Mouse (Mus musculus): ENCODE measurements at regions not wholly inside any gene's neighbourhood (a gene's known extent, or its start where the extent isn't known, plus 50 kb on each side); places are given as distances from the start of the nearest gene placed in this dataset.

DNA sequence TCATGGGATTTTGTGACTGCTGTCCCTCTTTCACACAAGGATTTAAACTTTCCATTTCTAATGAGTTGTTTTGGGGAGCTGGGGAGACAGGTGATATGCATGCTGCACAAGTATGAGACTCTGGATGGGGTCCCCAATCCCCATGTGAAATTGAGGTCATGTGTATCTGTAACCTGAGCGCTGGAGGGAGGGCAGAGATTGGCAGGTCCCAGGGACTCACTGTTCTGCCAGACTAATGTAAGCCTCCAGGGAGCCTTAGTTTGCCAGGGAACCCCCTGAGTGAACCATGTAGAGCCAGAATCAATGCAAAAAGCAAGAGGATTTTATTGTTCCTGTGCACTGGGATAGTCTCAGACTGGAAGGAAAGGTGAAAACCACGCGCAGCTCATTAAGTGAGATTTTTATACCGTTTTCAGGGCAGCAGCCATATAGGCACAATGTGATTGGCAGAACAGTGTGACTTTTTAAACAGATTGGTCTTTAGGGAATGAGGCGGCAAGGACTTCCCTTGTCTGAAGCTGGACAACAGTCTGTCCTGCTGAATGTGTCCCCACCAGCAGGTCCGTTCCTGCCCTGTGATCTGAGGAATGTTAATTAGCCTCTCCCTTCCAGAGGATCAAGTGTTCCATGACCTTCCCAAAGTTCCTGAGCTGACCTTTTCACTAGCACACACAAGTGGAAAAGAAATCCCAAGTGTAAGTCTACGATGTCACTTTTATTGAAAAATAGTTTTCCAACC is 59.9 kb upstream of the Oxgr1 start:
- DNase-seq (ENCODE audit: low read depth, low spot score) = no peak
- Histone ChIP-seq H3K36me3 (ENCODE audit: control insufficient read depth, insufficient read depth, low read length, poor library complexity, severe bottlenecking) (no peaks in the 10 kb centered on the region), H3K27me3 (ENCODE audit: control insufficient read depth, insufficient read depth, low read length, poor library complexity, severe bottlenecking) (no peaks in the 10 kb centered on the region)

DNA sequence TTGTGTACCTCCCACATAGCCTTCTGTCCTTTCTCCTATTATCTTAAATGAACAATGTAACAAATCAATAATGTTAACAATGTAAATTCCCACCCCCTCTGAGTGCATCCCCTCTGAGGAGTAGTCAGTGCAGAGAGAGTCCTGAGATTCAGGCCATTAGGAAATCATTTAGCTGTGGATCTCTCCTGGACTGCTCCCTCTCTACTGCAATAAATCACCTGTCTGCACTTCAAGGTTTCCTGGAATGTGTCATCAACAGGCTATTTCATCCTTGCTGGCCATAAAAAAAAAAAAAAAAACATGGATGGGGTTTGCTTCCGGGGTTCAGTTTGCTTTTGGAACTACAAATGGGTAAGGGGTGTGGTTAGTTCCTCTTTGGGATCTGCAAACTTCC is 60.5 kb upstream of the Oxgr1 start:
- Histone ChIP-seq H3K27me3 (ENCODE audit: control insufficient read depth, insufficient read depth, low read length, poor library complexity, severe bottlenecking) (no peaks in the 10 kb centered on the region), H3K36me3 (ENCODE audit: control insufficient read depth, insufficient read depth, low read length, poor library complexity, severe bottlenecking) (no peaks in the 10 kb centered on the region)

DNA sequence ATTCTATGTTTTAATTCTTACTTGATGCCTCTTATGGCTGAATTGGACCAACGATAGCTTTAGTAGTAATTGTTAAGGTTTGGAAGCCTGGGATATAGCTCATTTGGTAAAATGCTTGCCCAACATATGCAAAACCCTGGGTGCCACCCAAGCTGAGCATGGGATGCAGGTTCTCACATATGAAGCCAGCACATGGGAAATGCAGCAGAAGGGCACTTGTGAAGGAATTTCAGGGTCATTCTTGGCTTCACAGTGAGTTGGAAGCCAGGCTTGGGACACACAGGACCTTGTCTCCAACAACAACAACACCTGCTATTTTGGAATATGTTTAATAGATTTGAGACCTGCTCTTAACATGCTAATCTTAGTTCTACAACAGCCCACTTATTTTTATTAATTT is 67.6 kb upstream of the Oxgr1 start:
- no peak for DNase-seq (ENCODE audit: low read depth, low spot score)
- no peaks in the 10 kb centered on the region for H3K27me3 ChIP-seq (ENCODE audit: control insufficient read depth, insufficient read depth, low read length, poor library complexity, severe bottlenecking)
- no peaks in the 10 kb centered on the region for H3K36me3 ChIP-seq (ENCODE audit: control insufficient read depth, insufficient read depth, low read length, poor library complexity, severe bottlenecking)

More for the DNA sequence above, 60.5 kb upstream of the Oxgr1 start:
- no peak for DNase-seq (ENCODE audit: low read depth, low spot score)

DNA sequence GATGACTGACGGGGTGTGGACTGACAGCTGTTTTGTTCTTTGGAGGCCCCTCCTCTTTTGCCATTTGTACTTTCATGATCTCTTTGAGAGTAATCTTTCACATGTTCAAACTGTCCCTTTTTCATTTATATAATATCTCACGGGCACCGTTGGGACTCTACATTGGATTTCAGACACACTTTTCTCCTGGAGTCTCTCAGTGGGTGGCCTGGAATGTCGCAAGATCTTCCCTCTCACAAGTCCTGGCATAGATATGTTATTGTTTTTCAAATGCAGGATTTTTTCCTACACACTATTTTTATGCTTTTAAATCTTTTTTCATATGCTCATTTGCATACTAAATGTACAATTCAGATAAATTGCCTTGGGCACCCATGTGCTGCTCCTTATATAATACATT is 71.1 kb upstream of the Oxgr1 start:
- Histone ChIP-seq H3K36me3 (ENCODE audit: control insufficient read depth, insufficient read depth, low read length, poor library complexity, severe bottlenecking) (no peaks in the 10 kb centered on the region), H3K27me3 (ENCODE audit: control insufficient read depth, insufficient read depth, low read length, poor library complexity, severe bottlenecking) (no peaks in the 10 kb centered on the region)
- DNase-seq (ENCODE audit: low read depth, low spot score) = no peak

DNA sequence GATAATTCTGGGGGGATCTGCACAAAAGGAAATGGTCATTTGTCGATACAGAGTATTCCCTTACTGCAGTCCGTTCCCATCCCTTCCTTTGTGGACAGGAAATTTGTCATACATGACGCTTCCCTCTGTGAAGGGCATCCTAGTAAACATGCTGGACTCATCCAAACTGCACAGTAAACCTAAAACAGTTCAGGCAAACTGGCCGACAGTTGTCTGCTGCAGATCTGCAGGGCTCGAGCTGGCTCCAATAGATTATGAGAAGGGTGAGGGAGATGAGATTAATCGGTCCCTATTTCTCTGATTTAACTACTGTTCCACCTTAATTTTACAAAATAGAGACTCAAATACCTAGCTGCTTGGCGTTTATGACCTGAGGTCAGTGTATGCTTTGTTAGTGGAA is 76.3 kb upstream of the Oxgr1 start:
- Histone ChIP-seq H3K36me3 (ENCODE audit: control insufficient read depth, insufficient read depth, low read length, poor library complexity, severe bottlenecking) (no peaks in the 10 kb centered on the region), H3K27me3 (ENCODE audit: control insufficient read depth, insufficient read depth, low read length, poor library complexity, severe bottlenecking) (no peaks in the 10 kb centered on the region)
- no peak for DNase-seq (ENCODE audit: low read depth, low spot score)

DNA sequence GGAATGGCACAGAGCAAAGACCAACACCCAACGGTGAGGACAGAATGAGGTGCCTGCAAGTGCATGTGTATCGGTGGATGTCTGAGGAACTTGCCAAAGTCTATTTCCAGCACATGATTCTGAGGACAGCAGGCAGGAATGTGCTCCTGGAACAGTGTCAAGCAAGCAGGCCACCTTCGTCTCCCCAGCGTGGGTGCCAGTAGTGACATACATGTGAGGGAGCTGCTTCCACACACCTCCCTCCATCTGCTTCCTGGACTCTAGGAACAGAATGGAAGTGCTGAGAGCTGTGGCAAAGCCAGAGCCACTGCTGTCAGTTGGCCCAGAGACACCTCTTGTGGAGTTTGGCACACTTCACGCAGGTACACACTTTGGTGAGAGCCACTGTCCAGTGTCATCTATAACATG is 76.9 kb upstream of the Oxgr1 start:
- no peaks in the 10 kb centered on the region for H3K36me3 ChIP-seq (ENCODE audit: control insufficient read depth, insufficient read depth, low read length, poor library complexity, severe bottlenecking)
- no peaks in the 10 kb centered on the region for H3K27me3 ChIP-seq (ENCODE audit: control insufficient read depth, insufficient read depth, low read length, poor library complexity, severe bottlenecking)
- no peak for DNase-seq (ENCODE audit: low read depth, low spot score)

DNA sequence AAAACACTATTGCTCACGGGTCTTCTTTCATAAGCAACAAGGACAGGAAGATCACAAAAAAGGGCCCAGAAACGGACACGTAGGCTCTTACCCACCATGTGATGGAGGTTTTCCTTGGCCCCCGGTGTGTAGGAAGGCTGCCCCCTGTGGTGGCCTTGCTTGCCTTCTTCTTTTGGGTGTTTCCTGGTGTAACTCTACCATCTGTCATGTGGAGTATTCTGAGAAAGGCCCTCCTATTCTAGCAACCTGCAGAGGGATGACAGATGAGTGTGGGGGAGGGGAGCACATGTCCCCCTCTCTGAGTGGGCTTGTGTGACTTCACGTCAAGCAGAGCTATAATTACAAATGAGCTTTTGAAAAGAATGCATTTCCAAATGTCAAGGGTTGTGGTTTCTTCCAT is 77.3 kb upstream of the Oxgr1 start:
- no peak for DNase-seq (ENCODE audit: low read depth, low spot score)
- no peaks in the 10 kb centered on the region for H3K27me3 ChIP-seq (ENCODE audit: control insufficient read depth, insufficient read depth, low read length, poor library complexity, severe bottlenecking)
- no peaks in the 10 kb centered on the region for H3K36me3 ChIP-seq (ENCODE audit: control insufficient read depth, insufficient read depth, low read length, poor library complexity, severe bottlenecking)

DNA sequence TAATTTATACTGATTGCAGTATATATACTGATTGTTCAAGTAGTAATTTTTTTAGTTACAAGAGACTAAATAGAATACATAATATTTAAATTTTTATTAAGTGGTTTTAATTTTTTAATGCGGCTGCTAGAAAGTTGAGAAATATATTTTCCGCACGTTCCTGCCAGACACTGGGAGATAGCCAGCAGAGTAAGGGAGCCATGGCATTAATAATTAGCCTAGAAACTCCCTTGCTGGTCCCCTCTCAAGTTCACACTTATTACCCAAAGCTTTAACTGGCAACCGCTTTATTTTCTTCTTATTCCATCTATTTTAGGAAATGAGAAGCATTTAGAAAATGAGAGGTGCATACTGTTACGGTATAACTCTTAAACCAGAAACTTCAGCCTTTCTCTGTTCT is 78.0 kb upstream of the Oxgr1 start:
- DNase-seq (ENCODE audit: low read depth, low spot score) = no peak
- Histone ChIP-seq H3K27me3 (ENCODE audit: control insufficient read depth, insufficient read depth, low read length, poor library complexity, severe bottlenecking) (no peaks in the 10 kb centered on the region), H3K36me3 (ENCODE audit: control insufficient read depth, insufficient read depth, low read length, poor library complexity, severe bottlenecking) (no peaks in the 10 kb centered on the region)

DNA sequence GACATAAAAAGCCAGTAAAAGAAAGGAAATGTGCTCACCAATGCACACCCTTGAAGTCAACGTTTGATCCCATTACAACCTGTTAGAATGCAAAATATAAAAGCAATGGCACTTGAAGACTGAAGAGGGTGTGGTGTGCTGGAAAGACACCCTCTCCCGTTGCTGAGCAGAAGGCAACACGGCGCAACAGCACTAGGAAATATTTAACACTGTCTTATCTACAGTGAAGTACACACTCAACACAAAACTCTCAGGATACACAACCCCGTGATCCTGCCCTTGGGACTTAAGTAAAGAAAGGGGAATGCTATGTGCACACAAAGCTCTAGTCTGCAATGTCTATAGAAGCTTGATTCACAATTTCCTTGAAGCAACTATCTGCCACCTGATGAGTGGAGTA is 83.1 kb upstream of the Oxgr1 start:
- no peaks in the 10 kb centered on the region for H3K36me3 ChIP-seq (ENCODE audit: control insufficient read depth, insufficient read depth, low read length, poor library complexity, severe bottlenecking)
- no peaks in the 10 kb centered on the region for H3K27me3 ChIP-seq (ENCODE audit: control insufficient read depth, insufficient read depth, low read length, poor library complexity, severe bottlenecking)
- DNase-seq (ENCODE audit: low read depth, low spot score) = no peak

DNA sequence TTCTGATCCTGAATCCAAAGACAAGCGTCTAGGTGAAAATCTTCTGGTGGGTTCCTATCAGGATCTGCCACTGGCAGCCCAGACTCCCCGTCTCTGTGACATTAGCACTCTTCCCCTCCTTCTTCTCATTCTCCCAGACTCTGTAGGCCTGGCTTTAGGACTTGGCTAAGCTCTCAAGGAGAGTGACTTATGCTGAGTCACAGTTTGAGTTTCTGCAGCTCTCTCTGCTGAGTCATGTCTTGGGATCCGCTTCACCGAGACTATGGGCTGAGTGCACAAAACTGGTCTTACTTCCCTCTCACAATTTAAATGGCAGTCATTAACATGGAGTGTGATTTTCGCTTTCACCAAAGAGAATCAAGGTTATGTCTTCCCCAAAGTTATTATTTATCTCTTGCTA is 85.2 kb upstream of the Oxgr1 start:
- no peaks in the 10 kb centered on the region for H3K36me3 ChIP-seq (ENCODE audit: control insufficient read depth, insufficient read depth, low read length, poor library complexity, severe bottlenecking)
- H3K27me3 ChIP-seq (ENCODE audit: control insufficient read depth, insufficient read depth, low read length, poor library complexity, severe bottlenecking) = no peaks in the 10 kb centered on the region
- no peak for DNase-seq (ENCODE audit: low read depth, low spot score)

DNA sequence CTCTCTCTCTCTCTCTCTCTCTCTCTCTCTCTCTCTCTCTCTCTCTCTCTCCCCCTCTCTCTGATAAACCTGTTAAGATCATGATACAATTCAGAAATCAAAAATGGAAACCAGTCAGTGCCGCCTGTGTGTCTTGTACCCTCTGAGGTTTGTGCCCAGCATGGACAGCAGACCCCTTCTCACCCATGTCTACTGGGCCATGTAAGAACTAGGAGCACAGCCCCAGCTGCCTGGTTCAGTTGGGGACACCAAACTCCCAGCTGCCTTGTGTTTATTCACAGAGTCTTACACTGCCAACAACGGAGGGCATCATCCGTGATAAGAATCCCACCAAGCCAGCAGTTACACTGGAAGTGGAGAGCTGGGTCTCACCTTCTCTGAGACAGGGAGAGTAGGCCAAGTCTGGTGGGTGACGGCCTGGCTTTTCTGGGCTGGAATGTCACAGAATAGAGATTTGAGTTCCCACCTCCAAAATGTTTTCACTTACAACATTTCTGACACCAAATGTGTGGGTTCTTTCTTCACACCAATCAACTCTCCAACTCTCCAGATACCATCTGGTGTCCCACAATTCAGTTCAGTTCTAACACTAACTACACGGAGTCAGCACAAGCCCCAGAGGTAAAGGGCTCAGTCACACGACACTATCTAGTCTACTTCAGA is 92.2 kb upstream of the Oxgr1 start:
- DNase-seq (ENCODE audit: low read depth, low spot score) = no peak
- H3K36me3 ChIP-seq (ENCODE audit: control insufficient read depth, insufficient read depth, low read length, poor library complexity, severe bottlenecking) = no peaks in the 10 kb centered on the region
- no peaks in the 10 kb centered on the region for H3K27me3 ChIP-seq (ENCODE audit: control insufficient read depth, insufficient read depth, low read length, poor library complexity, severe bottlenecking)

DNA sequence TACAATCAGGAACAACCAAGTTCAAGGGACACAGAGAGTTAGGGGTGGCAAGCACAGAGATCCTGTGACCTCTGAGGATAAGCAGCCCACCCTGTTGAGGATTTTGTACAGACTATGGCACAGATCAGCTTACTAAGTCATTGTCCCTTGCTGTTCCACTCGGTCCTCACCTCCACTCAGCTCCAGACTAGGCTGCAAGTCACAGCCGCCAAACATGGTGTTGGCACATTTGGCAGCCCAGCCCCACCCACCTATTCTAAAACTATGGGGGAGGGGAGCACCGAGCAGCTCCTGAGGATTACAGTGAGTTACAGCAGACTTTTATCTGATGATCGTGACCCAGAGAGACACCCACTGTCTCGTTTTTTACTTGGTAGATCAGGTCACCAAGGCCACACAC is 93.0 kb upstream of the Oxgr1 start:
- no peak for DNase-seq (ENCODE audit: low read depth, low spot score)
- Histone ChIP-seq H3K27me3 (ENCODE audit: control insufficient read depth, insufficient read depth, low read length, poor library complexity, severe bottlenecking) (no peaks in the 10 kb centered on the region), H3K36me3 (ENCODE audit: control insufficient read depth, insufficient read depth, low read length, poor library complexity, severe bottlenecking) (no peaks in the 10 kb centered on the region)

DNA sequence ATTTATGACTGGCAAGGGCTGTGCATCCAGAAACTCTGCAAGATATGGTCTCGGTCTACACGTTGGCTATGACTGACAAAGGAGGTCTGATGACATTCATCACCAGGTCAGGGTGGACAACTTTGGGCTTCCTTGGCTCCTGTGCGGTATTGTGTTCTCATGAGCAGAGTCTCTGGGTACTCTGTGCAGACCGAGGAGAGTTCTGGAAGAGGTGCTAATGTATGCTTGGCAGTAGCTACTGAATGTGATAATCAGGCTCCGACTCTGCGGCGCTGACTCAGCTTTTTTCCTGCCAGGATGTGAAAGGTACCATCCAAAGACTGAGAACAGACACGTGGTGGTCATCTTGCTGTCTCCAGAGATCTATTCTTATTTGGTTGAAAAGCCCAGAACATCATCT is 94.5 kb upstream of the Oxgr1 start:
- no peaks in the 10 kb centered on the region for H3K27me3 ChIP-seq (ENCODE audit: control insufficient read depth, insufficient read depth, low read length, poor library complexity, severe bottlenecking)
- DNase-seq (ENCODE audit: low read depth, low spot score) = no peak
- H3K36me3 ChIP-seq (ENCODE audit: control insufficient read depth, insufficient read depth, low read length, poor library complexity, severe bottlenecking) = no peaks in the 10 kb centered on the region

DNA sequence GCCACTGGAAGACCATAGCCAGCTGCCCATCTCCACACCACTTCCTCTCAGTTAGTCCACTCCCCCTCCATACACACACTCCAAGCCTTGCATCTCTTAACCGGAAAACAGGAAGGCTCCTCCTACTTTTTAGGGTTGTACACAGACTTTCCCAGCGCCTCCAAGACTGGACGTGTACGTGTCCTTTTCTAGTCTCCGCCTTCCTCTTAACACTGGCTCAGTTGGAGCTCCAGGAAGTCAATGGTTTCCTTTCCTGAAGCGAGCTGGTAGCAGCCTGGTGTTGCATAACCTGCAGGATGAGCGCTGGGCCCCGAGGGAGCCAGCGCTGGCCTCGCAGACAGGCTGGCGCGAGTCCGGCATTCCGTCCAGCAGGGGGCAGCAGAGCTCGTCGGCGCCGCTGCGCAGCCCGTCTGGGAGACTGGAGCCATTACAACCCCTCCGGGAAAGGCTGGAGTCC is 95.5 kb upstream of the Oxgr1 start:
- Histone ChIP-seq H3K27me3 (ENCODE audit: control insufficient read depth, insufficient read depth, low read length, poor library complexity, severe bottlenecking) (no peaks in the 10 kb centered on the region), H3K36me3 (ENCODE audit: control insufficient read depth, insufficient read depth, low read length, poor library complexity, severe bottlenecking) (no peaks in the 10 kb centered on the region)
- DNase-seq (ENCODE audit: low read depth, low spot score) = peak; percentile 77

DNA sequence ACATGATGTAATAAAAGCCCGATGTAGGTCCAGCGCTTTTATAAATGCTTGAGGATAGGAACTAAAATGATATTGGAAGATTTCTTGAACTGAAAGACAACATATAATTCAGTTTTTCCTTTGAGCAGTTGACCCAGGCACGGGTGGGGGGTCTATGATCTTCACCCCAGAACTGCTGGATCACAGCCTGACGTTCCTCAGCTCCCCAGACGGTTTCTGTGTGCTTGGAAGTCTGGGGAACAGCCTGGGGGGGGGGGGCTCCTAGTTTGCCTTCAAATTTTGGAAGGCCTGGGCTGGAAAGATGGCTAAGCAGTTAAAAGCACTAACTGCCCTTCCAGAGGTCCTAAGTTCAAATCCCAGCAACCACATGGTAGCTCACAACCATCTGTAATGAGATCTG is 96.3 kb upstream of the Oxgr1 start:
- H3K36me3 ChIP-seq (ENCODE audit: control insufficient read depth, insufficient read depth, low read length, poor library complexity, severe bottlenecking) = no peaks in the 10 kb centered on the region
- no peak for DNase-seq (ENCODE audit: low read depth, low spot score)
- no peaks in the 10 kb centered on the region for H3K27me3 ChIP-seq (ENCODE audit: control insufficient read depth, insufficient read depth, low read length, poor library complexity, severe bottlenecking)

DNA sequence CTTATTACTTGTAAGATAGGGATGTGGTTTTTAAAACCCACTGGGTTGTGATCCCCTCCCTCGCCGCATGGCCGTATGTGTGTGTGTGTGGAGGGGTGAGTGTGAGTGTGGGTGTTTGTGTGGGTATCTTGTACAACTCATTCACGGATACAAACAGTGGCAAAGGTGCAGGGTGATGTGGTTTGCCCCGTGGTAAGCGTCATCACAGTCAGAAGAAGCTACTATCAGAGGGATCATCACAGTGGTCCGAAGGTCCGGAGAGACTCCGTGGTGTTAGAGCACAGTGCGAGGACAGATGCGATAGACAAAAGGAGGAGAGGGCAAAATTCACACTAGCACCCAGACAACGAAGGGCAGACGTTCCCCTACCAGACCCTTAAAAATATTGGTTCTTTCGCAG is 97.0 kb upstream of the Oxgr1 start:
- Histone ChIP-seq H3K27me3 (ENCODE audit: control insufficient read depth, insufficient read depth, low read length, poor library complexity, severe bottlenecking) (0 out of 2 replicates have a peak, but pooled peaks cover 2% of the 10 kb centered on the region), H3K36me3 (ENCODE audit: control insufficient read depth, insufficient read depth, low read length, poor library complexity, severe bottlenecking) (no peaks in the 10 kb centered on the region)
- no peak for DNase-seq (ENCODE audit: low read depth, low spot score)

All from splenic B cell, adult 2 months (primary cell).